Mouse (Mus musculus) embryo, embryonic 11.5 days (tissue): ENCODE measurements around the gene Smg5.
"Not testable (repeated sequence)": the region's sequence is repeated elsewhere in the genome, so short reads cannot be mapped to it uniquely, and the experiment has no call there.

ENCODE experiments used
- DNase-seq: peaks from one replicate; pipeline ENCODE4 v3.0.0-alpha.2; 2012; ENCODE audit warnings: low read depth, low spot score

Smg5 gene

GRCm38 (mm10) chr3:88336058-88337013, at the start of gene Smg5, which contains the start of gene Tmem79:
TSS of gene Smg5 (plus strand) at chr3:88336260.
TSS of gene Tmem79 (minus strand) at chr3:88336148.
- DNase-seq = peak; percentile 91

GRCm38 (mm10) chr3:88287110-88287509, 49.0 kb upstream of the Smg5 start, which contains the start of gene Gm38392:
TSS of gene Gm38392 (minus strand) at chr3:88287210.
- no peak for DNase-seq

- DNase-seq = not testable (repeated sequence)
These were observed 47.8 kb upstream of the Smg5 start for GRCm38 (mm10) chr3:88288133-88288713.

DNA sequence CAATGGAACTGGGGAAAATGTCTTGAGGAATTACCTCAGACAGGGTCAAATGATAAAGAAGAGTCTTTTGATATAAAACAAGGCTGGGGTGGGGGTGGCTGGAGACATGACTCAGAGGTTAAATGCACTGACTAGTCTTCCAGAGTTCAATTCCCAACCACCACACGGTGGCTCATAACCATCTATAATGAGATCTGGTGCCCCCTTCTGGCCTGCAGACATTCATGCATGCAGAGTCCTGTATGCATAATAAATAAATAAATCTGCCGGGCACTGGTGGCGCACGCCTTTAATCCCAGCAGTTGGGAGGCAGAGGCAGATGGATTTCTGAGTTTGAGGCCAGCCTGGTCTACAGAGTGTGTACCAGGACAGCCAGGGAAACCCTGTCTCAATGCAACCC, 44.1 kb upstream of the Smg5 start:
- DNase-seq = no peak

GRCm38 (mm10) chr3:88295272-88295671, 40.8 kb upstream of the Smg5 start:
- not testable (repeated sequence) for DNase-seq

GRCm38 (mm10) chr3:88296110-88296560, 39.9 kb upstream of the Smg5 start:
- no peak for DNase-seq

- DNase-seq = peak; percentile 99
These were observed 39.3 kb upstream of the Smg5 start, which contains the start of the genes Tsacc and Cct3 for GRCm38 (mm10) chr3:88296561-88297318. TSS of gene Tsacc (minus strand) at chr3:88296999. TSS of gene Cct3 (plus strand) at chr3:88297116.

DNA sequence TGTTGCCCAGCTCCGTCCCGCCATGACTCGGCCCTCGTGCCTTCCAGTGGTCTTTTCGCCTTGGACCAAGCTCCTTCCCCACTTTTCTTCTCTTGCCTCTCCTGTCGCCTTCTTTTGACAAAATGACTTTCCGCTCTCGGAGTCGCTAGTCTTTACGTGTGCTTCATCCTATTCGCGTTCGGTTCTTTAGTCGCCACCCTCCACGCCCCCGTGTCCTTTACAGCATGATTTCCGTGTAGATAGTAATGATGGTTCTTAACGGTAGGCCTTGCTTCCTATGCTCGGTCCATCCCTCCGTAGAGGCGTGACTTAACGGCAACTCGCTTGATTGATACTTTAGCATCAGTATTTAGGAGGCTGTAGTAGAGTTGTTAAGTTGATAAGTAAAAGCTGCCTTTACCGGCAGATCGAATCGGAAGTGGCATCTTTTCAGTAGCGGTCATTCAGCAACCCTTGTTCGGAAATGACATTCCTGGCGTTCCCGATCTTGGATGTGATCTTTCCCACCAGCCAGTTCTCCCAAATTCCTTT, 38.7 kb upstream of the Smg5 start:
- DNase-seq = peak; percentile 11

- DNase-seq = no peak
These were observed 36.9 kb upstream of the Smg5 start for GRCm38 (mm10) chr3:88299172-88299571.

- peak; percentile 32 for DNase-seq
These were observed 11.1 kb upstream of the Smg5 start, which contains the start of gene Glmp for GRCm38 (mm10) chr3:88324951-88325405. TSS of gene Glmp (plus strand) at chr3:88325023.

DNA sequence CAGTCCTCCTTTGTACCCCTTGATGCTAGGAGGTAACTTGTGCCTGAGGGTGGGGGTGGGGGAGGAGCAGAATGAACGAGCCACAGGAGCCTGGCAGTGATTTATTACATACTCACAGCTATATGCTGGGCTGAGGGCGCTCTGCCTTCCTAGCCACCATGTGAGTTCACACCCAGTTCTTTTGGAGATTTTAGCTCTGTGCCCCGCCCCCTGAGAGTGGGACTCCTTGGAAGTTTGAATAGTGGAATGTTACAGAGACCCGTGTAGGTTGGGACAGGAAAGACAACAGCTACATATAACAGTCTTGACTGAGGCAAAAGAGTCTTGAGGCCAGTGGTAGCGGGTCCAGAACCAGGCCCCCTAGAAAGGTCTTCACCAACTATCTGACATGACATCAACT, 7.1 kb upstream of the Smg5 start:
- no peak for DNase-seq

DNA sequence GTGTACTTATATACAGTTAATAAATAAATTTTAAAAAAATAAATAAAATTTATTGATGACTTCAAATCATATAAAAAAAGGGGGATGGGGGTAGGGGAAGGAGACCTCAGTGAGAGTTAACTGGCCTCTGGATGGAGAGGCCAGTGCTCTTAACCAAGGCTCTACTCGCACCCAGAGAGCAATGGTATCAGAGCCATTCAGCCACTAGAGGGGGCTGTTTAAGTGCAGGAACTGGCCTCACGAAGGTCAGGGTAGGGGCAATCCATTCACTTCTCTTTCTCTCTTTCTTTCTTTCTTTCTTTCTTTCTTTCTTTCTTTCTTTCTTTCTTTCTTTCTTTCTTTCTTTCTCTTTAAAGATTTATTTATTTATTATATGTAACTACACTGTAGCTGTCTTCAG, 4.8 kb upstream of the Smg5 start:
- peak; percentile 14 for DNase-seq

DNA sequence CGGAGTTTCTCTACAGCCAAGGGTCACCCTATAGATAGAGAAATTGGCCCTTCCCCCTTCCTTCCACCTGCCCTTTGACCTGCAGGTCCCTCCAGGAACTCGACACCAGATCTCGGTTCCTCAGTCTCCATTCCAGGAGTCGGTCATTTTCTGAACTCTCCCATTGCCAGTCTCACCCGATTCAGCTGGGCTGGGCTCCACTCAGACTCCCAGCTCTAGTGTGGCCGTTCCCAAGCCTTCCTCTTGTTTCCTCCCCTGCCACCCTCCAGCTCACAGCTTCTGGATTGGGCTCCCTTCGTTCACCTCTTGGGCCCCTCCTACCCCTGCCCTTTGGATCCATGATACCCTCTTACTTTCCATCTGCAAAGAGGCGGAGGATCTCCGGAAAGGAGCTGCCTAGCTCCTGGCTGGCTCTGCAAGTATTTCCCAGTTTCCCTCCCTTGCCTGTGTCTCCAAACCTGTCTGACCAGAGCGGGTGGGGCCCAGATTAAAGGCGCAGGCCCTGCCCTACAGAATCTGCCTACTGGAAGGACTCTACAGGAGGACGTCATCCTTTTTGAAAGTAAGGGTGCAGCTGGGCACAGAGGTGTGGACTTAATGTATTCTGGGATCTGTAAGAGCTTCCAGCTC, 1.9 kb upstream of the Smg5 start:
- no peak for DNase-seq

DNA sequence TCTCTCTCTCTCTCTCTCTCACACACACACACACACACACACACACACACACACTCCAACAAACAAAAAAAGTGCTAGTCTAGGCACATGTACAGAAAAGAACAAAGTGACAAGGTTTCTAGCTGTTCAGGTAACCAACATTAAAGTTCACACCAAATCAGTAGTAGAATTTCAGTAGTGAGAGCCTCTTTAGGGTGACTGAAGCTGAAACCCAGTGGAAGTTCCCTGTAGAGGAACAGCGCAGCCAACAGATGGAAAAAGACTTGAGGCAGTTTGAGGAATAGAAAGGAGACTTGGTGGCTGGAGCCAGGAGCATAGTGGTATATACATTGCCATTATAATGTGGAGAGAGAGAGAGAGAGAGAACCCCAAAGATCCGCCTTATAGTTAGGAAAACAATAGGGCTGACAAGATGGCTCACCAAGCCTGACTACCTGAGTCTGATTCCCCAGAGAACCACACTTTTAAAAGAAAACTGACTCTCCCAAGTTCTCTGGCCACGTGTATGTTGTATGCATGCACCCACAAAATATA, 1.1 kb upstream of the Smg5 start:
- no peak for DNase-seq

DNA sequence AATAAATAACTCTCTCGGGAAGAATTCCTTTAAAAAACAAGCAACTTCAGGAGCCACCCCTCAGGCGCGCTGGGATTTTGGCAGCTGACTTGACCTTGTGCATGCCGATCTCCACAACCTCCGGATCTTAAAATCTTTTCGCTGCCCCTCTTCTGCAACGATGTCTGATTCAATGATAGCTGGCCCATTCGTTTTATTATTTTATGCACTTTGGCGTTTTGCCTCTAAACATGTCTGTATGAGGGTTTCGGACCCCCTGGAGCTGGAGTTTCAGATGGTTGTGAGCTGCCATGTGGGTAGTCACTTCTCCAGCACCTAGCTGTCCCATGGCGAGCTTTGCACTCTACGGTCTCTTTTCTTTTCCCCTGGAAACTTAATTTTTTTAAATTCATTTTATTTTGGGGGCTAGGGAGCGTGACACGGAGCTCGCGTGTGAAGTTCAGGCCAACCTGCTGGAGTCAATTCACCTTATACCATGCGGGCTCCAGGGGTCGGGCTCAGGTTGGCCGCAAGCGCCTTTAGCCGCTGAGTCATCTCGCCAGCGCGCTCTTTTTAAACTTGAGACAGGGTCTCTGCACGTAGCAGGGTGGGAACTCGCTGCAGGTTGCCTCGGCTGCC, 515 bp upstream of the Smg5 start:
- no peak for DNase-seq

- DNase-seq = no peak
These were observed 1.4 kb downstream of the Smg5 start for GRCm38 (mm10) chr3:88337367-88338020.

GRCm38 (mm10) chr3:88338316-88338715, 2.3 kb downstream of the Smg5 start:
- no peak for DNase-seq

DNA sequence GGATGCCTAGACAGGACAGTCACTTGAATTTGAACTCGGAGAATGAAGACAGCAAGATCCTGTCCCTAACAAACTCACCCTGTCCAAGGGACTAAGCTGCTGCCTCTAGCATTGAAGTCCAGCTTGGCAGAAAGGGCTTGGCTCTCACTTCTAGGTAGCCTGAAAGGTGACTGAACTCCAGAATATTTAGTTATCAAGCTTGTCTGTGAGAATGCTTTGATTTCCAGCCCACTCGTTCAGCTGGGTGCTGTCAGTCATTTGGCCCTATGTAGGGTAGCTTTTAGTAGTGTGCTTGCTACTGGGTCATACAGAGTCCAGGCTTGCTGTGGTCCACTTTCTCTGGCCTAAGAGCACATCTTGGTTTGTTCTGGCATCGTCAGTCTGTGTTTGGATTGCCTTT, 2.9 kb downstream of the Smg5 start:
- no peak for DNase-seq

DNA sequence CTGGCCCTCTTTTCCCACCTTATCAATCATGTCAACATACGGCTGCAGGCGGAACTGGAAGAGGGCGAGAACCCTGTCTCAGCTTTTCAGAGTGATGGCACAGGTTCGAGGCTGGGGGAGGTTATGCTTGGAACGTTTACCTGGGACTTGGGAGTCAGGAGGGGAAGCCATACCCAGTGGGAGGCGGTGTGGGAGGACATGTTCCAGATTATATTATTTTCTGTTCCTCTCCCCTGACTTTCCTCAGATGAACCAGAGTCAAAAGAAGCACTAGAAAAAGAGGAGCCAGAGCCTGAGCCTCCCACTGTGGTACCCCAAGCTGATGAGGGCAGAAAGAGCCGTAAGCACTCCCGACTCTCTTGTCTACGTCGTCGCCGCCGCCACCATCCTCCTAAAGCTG, 14.7 kb downstream of the Smg5 start:
- DNase-seq = no peak

DNA sequence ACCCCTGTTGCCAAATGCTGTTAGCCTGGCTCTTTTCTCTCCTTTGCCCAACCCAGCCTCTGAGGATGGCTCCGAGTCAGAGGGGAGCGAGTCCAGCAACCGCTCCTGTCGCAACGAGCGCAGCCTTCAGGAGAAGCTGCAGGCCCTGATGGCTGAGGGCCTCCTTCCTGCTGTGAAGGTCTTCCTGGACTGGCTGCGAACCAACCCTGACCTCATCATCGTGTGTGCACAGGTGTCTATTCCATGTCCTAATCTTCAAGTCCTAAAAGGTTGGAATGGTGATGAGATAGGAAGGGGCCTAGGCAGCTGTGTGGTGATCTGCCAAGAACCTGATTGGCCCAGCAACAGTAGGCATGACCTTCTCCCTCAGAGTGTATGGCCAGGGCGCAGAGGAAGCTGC, 16.8 kb downstream of the Smg5 start:
- DNase-seq = no peak
